Mouse (Mus musculus): Measurements from ENCODE around the gene Cox8b.

DNA sequence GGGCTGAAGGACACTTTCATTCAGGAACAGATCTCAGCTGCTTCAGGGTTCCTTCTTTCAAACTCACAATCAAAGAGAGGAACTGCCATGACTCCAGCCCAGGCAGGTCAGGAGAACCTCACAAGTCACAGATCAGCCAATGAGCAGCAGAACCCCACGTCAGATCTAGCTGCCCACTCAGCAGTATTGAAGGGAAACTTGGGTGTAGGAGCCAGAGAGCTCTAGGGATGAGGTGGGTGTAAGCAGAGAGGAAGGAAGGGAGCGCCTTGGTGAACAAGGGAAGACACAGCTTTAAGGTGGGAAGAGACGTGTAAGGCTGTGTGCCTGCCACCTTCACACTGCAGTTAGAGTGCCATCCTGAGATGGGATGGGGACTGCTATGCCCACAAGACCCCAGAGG is 12.0 kb upstream of the Cox8b start:
- TF ChIP-seq CTCF (IDR thresholded peaks at IDR 0.05; ENCODE audit: extremely low read depth, insufficient read length, insufficient replicate concordance, low read depth, low read length) (no peak), POLR2A (IDR thresholded peaks at IDR 0.05; ENCODE audit: low read depth, low read length) (no peak)
